Mouse (Mus musculus) gastrocnemius, postnatal 25 days (tissue): ENCODE data around the gene Tapt1. TPM values are rescaled to one million over a fixed set of nuclear protein-coding genes. Genes with fewer than 3 reads are reported as not detected.

Source experiments
- DNase-seq: peaks from one replicate; pipeline ENCODE4 v3.0.0; 2022
- total RNA-seq, 2 experiments: library from RNA; stranded (reverse); gene quantifications; 1 replicate in 1 of 2; 2 replicates in 1 of 2; pipeline ENCODE4 v1.2.3; 2021

The Tapt1 gene
- total RNA-seq, 2 experiments from 2014 or later, result 29.9 to 33.9 TPM

DNA sequence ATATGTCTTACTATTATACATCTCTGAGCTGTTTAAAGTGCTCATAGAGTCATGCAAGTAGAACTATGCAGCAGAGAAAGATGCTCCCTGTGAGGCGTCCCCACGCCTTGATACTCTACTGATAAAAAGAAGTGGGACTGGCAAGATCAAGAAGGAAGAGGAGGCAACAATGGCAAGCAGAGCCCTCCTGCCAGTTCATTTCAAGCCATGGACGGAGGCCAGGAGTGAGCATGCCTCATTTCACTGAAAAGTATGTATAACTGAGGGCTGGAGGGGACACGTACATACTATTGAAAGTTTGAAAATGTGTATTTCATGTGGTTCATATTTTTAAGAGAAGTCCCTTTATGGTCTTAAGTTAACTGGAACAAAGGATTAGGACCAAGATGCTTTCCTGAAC, 28.0 kb downstream of the Tapt1 start:
- DNase-seq, result no peak

GRCm38 (mm10) chr5:44197806-44198205, 28.6 kb downstream of the Tapt1 start:
- DNase-seq, result no peak

GRCm38 (mm10) chr5:44196167-44196566, 30.3 kb downstream of the Tapt1 start:
- no peak for DNase-seq

GRCm38 (mm10) chr5:44187370-44187769, 39.1 kb downstream of the Tapt1 start:
- no peak for DNase-seq

DNA sequence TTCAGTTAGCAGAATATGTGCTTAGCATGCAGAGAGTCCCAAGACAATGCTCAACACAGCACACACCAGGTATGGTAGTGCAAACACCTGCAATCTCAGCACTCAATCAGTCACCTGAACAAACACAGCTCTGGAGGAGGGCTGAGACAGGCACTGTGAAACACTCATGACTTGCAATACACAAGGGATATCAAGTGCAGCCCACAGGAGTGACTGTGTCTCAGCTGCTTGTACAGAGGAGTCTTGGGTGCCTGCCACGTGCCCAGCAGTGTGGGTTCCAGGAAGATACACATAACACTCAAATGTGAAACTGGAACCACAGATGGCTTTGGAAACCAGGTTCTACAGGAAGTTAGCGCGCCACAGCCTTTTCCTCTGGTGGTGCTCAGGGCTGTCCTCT, 44.8 kb downstream of the Tapt1 start:
- no peak for DNase-seq

- DNase-seq, result no peak
These were observed 46.0 kb downstream of the Tapt1 start for GRCm38 (mm10) chr5:44180450-44180849.

DNA sequence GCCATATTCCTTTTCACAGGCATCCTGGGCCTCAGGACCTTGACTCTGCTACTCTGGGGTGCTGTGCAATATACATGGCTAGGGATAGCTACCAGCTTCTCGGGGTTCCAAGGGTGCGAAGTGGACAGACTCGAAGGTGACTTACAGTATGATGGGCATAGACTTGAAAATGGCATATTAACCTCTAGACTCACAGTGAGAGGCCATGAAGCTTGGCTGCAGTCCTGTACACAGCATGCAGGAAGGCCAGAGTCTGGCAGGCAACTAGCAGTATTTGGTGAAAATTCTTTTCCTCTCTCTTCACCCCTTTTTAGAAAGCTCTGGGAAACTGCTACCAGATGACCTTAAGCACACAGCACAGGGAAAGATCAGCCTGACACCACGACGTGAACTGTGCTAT, 52.4 kb downstream of the Tapt1 start:
- DNase-seq, result no peak

DNA sequence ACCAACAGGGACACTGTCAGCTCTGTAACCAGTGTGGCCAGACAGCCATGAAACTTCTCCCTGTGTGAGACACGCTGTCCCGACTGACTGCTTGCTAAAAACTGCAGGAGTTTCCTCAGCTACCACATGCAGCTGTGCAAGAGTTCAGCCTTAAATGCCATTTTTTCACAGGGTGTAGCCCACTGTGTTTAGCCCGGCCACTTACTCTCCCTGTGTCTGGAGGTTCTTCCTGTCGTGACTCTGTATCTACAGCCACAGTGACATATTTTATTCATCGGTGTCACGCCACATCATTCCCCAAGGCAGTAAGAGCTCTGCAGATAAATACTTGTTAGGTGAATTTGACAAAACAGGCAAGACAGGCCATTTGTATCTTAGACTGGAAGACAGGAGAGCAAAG, 59.6 kb downstream of the Tapt1 start:
- DNase-seq, result no peak

GRCm38 (mm10) chr5:44165854-44166253, 60.6 kb downstream of the Tapt1 start:
- DNase-seq, result no peak

DNA sequence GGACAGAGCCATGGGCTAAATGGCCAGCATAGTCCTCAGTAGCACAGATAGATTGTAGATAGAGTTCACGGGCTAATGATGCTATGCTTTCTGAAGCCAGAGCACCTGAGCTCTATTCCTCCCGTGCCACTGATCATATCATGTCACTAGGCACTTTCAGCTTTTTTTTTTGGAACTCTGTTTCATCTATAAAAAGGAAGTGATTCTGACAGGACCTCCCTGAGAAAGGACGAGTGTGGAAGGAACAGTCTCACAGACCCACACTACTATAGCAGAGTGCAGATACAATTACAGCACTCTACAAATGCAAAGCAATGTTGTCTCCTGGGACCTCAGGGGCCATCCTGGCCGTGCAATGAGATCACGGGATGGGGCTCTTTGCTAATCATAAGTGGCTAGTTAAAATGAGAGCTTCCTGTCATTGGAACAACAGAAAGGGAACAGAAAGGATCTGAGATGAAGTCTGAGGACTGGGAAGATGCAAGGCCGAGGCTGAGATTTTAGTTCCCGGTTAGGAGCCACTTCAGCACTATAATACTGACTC, 62.1 kb downstream of the Tapt1 start:
- DNase-seq, result no peak

DNA sequence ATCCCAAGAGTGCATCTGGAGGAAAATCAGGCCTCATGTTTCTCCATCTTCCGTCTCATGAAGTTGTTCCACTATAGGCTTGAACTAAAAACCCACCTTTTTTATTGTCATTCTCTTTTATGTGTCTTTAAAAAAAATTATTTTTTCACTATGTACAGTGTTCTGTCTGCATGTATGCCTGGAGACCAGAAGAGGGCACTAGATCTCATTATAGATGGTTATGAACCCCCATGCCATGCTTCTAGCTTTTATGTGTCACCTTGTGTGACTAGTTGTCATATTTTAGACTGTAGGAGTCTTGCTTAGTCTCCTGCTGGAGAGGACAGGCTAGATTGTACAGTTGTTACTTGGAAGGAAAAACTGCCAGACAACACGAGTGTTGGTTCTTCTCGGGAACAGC, 63.1 kb downstream of the Tapt1 start:
- no peak for DNase-seq

DNA sequence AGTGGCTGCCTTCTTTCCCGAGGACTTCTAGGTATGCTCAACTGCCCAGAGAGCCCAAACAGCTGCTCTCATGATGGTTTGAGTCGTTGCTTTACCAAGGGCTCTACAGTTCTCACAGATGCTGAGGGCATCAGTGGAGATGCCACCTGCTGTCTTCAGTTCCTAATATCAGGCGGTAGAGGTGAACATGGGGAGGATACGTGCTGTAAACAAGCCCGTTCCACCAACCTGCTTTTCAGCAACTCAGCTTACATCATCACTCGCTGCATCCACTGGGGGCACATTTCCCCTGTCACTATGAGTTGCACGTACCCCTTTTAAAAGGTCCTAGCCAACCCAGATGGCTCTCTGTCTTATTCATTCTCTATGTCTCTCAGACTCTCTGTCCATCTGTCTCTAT, 63.6 kb downstream of the Tapt1 start:
- DNase-seq, result no peak

GRCm38 (mm10) chr5:44159679-44160438, 66.6 kb downstream of the Tapt1 start:
- DNase-seq, result no peak

DNA sequence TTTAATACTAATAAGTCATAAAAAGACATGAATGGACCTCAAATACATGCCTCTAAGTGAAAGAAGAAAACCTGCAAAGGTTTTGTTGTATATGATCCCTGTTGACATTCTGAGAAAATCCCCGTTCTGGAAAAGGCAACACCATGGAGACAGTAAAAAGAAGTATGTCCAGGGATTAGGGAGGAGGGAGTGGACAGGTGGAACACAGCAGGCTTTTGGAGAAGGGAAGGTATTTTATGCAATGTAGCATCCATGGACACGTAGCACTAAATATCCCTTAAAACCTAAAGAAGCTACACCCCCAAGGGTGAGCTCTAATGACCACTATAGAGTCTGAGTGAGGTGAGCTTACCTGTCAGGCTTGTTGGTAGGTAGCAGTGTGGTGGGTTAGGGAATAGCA, 67.2 kb downstream of the Tapt1 start:
- no peak for DNase-seq

DNA sequence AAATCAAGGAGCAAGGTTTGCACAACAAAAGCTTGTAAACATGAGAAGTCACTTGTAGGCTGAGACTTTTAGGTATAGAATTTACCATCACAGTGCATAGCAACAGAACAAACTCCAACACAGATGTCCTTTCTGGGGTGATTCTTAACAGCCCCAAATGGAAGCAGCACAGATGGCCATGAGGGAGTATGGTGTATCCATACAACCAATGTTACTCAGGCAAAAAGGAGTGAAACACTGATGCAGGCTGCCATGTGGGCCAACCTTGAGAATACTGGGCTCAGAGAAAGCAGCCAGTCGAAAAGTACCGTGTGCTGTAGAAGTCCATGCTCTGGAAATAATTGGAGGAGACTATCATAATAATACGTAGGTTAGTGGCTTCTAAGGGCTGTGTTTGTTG, 68.0 kb downstream of the Tapt1 start:
- no peak for DNase-seq

- no peak for DNase-seq
These were observed 68.7 kb downstream of the Tapt1 start for GRCm38 (mm10) chr5:44157760-44158159.

DNA sequence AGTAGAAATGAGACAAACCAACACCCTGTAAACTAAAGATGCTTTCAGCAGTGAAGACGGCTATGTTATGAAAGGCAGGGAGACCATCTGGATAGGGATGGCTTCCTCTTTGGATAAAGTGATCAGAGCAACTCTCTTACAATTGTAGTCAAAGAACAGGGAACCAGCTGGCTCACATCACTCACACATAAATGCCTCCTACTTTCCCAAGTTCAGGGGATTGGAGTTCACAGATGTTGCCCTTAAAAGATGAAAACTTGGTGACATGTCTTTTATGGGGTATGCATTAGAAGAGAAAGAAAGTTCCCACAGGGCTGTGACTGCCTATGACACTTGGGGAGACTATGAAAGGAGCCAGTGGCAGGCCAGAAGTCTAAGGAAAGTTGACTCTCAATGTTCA, 73.4 kb downstream of the Tapt1 start:
- no peak for DNase-seq

DNA sequence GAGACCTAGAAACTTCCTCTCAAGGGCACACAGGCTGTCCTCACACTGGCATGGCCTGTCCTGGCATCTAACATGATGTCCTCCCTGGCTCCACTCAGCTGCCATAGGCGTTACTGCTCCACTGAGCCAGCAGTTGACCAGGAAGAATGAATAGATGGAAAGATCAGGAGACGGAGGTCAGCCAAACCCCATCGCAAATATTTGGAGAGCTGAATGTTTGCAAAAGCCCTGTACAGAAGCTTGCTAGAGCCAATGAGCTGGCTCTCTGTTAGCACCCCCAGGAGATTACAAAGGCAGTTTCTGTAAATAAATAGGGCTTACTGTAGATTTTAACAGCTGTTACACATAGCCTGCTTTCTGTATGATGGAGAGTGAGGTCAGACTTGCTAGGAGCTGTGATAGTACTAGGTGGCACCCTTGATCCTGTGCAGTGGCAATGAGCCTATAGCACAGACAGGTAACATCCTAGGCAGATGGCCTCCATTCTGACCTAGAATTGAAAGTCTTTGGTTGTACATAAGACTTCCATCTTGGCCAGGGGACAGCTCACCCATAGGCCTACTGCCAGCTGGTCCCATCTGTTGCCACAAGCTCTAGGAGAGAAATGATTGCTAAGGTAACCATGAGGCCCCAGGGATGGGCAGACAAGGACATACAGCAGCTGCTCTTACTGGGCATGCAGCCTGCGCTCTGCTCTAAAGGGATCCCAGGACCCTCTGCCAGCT, 74.9 kb downstream of the Tapt1 start:
- DNase-seq, result peak; percentile 21

GRCm38 (mm10) chr5:44147732-44148131, 78.7 kb downstream of the Tapt1 start:
- DNase-seq, result no peak

DNA sequence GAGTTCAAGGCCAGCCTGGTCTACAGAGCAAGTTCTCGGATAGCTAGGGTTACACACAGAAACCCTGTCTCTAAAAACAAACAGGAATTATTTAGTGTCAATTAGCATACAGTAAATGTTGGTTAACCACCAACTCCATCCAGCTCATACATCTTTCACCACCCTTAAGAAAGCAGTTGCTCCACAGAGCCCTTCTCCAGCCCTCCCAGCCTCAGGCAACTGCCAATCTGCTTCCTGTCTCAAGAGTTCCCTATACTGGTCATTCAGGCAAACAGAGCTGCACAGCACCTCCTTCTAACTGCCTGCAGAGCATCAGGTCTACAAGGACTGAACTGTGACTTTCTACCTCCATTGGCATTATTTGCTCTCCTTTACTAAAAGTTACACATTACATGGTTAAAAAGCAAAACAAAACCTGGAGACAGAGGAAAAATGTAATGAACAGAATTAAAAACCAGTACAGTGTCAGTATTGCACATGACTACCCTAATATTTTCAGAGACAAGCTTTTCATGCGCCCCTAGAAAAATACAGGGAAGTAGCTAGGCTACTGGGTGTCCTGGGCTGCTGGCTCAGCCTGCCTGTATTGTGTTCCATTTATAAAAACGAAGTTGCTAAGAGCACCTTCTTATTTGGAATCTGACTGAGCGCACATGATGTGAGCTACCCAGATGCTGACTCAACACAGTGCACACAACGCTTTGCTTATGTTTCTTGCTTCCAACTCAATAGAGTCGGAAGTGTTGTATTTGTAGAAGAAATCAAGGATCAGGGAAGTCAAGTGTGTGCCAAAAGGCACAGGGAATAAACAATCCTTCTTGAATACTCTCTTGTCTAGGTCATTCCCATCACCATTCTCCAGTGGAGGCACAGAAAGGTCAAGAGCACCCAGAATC, 79.7 kb downstream of the Tapt1 start:
- no peak for DNase-seq

DNA sequence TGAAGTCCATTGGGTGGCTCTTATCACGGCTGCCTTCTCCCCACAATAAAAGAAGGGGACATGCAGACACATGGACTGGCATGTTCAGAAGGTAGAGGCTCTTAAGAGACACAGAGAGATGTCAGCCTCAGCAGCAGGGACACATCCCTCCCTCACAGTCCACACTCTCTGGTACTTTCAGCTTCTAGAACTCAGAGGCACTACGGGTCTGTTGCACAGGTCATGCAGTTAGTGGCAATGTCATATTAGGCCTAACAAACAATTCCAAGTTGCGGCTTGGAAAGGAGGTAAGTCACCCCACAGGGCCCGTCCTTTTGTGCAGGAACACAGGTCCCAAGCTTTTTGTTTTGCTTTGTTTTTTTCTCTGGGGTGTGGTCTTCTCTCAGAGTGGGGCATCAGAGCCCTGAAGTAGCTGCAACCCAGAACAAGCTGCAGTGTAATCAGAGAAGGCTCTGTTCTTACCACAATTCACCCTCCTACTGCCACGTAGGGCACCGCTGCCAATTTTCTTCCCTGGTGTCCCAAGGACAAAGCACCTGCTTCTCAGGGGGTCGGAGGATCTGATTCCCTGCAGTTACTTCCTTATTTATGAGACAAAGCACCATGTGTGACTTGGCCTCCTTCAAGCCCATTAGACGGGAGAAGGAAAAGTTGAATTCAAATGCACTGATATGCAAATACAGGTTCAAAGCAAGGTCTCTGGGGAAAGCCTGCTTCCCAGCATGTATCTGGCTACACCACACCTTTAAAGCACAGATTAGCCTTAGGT, 82.8 kb downstream of the Tapt1 start:
- no peak for DNase-seq

- no peak for DNase-seq
These were observed 98.9 kb downstream of the Tapt1 start for GRCm38 (mm10) chr5:44127487-44127886.
